Mouse (Mus musculus): Measurements from ENCODE around the gene Lep. TPM values are rescaled to one million over a fixed set of nuclear protein-coding genes. Genes with fewer than 3 reads are reported as not detected.

Gene Lep
- total RNA-seq, 2 experiments from 2014 or later = not detected

GRCm38 (mm10) chr6:29066389-29066790, 6.4 kb downstream of the Lep start:
- H3K4me3 ChIP-seq = no peak overlapping the region
- no peak for DNase-seq (ENCODE audit: low spot score in 2 of 2)
- no peak overlapping the region for H3K27ac ChIP-seq
- no peak for TF ChIP-seq CTCF (conservative IDR thresholded peaks at IDR 0.05)

GRCm38 (mm10) chr6:29072258-29072657, 12.2 kb downstream of the Lep start:
- no peak overlapping the region for H3K27ac ChIP-seq
- no peak for TF ChIP-seq CTCF (conservative IDR thresholded peaks at IDR 0.05)
- no peak overlapping the region for H3K4me3 ChIP-seq
- DNase-seq (ENCODE audit: low spot score in 2 of 2) = no peak

GRCm38 (mm10) chr6:29073462-29074132, 13.6 kb downstream of the Lep start:
- no peak for TF ChIP-seq CTCF (conservative IDR thresholded peaks at IDR 0.05)
- DNase-seq (ENCODE audit: low spot score in 2 of 2) = no peak
- Histone ChIP-seq H3K27ac (no peak overlapping the region), H3K4me3 (no peak overlapping the region)

- H3K27ac ChIP-seq = no peak overlapping the region
- no peak overlapping the region for H3K4me3 ChIP-seq
These were observed 14.1 kb downstream of the Lep start for GRCm38 (mm10) chr6:29074133-29074469.

GRCm38 (mm10) chr6:29079291-29079690, 19.3 kb downstream of the Lep start:
- no peak for TF ChIP-seq CTCF (conservative IDR thresholded peaks at IDR 0.05)
- DNase-seq (ENCODE audit: low spot score in 2 of 2) = peak; percentile 64 to 84
- Histone ChIP-seq H3K27ac (peak overlapping the region; percentile 70), H3K4me3 (no peak overlapping the region)

More at GRCm38 (mm10) chr6:29074133-29074469, 14.1 kb downstream of the Lep start:
- no peak for TF ChIP-seq CTCF (conservative IDR thresholded peaks at IDR 0.05)
- DNase-seq (ENCODE audit: low spot score in 2 of 2) = no peak

- Histone ChIP-seq H3K27ac (no peak overlapping the region), H3K4me3 (no peak overlapping the region)
- DNase-seq (ENCODE audit: low spot score in 2 of 2) = no peak
- no peak for TF ChIP-seq CTCF (conservative IDR thresholded peaks at IDR 0.05)
These were observed 21.9 kb downstream of the Lep start for GRCm38 (mm10) chr6:29081826-29082363.

GRCm38 (mm10) chr6:29082776-29083354, 22.8 kb downstream of the Lep start:
- no peak overlapping the region for H3K27ac ChIP-seq
- DNase-seq (ENCODE audit: low spot score in 2 of 2) = no peak
- no peak overlapping the region for H3K4me3 ChIP-seq
- 0 out of 2 replicates have a peak, but pooled peaks have one; percentile 6 for TF ChIP-seq CTCF (conservative IDR thresholded peaks at IDR 0.05)

GRCm38 (mm10) chr6:29084401-29084800, 24.4 kb downstream of the Lep start:
- Histone ChIP-seq H3K27ac (no peak overlapping the region), H3K4me3 (no peak overlapping the region)
- no peak for DNase-seq (ENCODE audit: low spot score in 2 of 2)
- no peak for TF ChIP-seq CTCF (conservative IDR thresholded peaks at IDR 0.05)

- DNase-seq (ENCODE audit: low spot score in 2 of 2) = no peak
These were observed 28.1 kb downstream of the Lep start for GRCm38 (mm10) chr6:29087921-29088709.

GRCm38 (mm10) chr6:29092234-29092633, 32.2 kb downstream of the Lep start:
- no peak for TF ChIP-seq CTCF (conservative IDR thresholded peaks at IDR 0.05)
- DNase-seq (ENCODE audit: low spot score in 2 of 2) = no peak
- Histone ChIP-seq H3K27ac (no peak overlapping the region), H3K4me3 (no peak overlapping the region)

More at GRCm38 (mm10) chr6:29087921-29088709, 28.1 kb downstream of the Lep start:
- TF ChIP-seq CTCF (conservative IDR thresholded peaks at IDR 0.05) = no peak
- H3K27ac ChIP-seq = no peak overlapping the region
- H3K4me3 ChIP-seq = no peak overlapping the region

- peak; percentile 61 for TF ChIP-seq CTCF (conservative IDR thresholded peaks at IDR 0.05)
- Histone ChIP-seq H3K4me3 (no peak overlapping the region), H3K27ac (no peak overlapping the region)
- no peak for DNase-seq (ENCODE audit: low spot score in 2 of 2)
These were observed 32.9 kb downstream of the Lep start for GRCm38 (mm10) chr6:29092904-29093303.

- TF ChIP-seq CTCF (conservative IDR thresholded peaks at IDR 0.05) = no peak
- no peak overlapping the region for H3K4me3 ChIP-seq
- H3K27ac ChIP-seq = peak overlapping the region; percentile 84
- no peak for DNase-seq (ENCODE audit: low spot score in 2 of 2)
These were observed 39.6 kb downstream of the Lep start for GRCm38 (mm10) chr6:29099536-29100170.

- no peak for TF ChIP-seq CTCF (conservative IDR thresholded peaks at IDR 0.05)
- Histone ChIP-seq H3K4me3 (no peak overlapping the region), H3K27ac (peak overlapping the region; percentile 84)
- DNase-seq (ENCODE audit: low spot score in 2 of 2) = peak in 1 of 2 experiments; percentile 58
These were observed 40.4 kb downstream of the Lep start for GRCm38 (mm10) chr6:29100423-29100822.
